Mouse (Mus musculus) mouse embryonic stem cell (cell line): ENCODE results near the gene Tbc1d1.

Experiments
- in situ Hi-C, 2 experiments: fragments of 300-500 bp; cut with MboI; formaldehyde crosslinking; loops; 1 replicate in 1 of 2; 3 replicates in 1 of 2; pipeline ENCODE4 v1.14.3; 2019 to 2020; ENCODE audit warnings: low sequenced_read_pairs in 2 of 2, low pct_unique_long_range_greater_than_20kb in 1 of 2, mixed read lengths in 1 of 2; ENCODE audit not compliant: unreplicated experiment in 1 of 2

The Tbc1d1 gene

GRCm38 (mm10) chr5:64285851-64286250, 129.7 kb downstream of the Tbc1d1 start:
- in situ Hi-C loops: no loop called here

- in situ Hi-C loops: no loop called here
Measured at GRCm38 (mm10) chr5:64287287-64287686, 131.2 kb downstream of the Tbc1d1 start.

- in situ Hi-C loops: no loop called here
Measured at GRCm38 (mm10) chr5:64288031-64288928, 132.2 kb downstream of the Tbc1d1 start.

GRCm38 (mm10) chr5:64289202-64290060, 133.3 kb downstream of the Tbc1d1 start:
- in situ Hi-C loops: no loop called here

GRCm38 (mm10) chr5:64290061-64290345, 133.9 kb downstream of the Tbc1d1 start:
- in situ Hi-C loops: no loop called here

- in situ Hi-C loops: no loop called here
Measured at GRCm38 (mm10) chr5:64291657-64292056, 135.6 kb downstream of the Tbc1d1 start.

- in situ Hi-C loops: no loop called here
Measured at GRCm38 (mm10) chr5:64295621-64296020, 139.5 kb downstream of the Tbc1d1 start.

- in situ Hi-C loops: no loop called here
Measured at GRCm38 (mm10) chr5:64296328-64296727, 140.2 kb downstream of the Tbc1d1 start.

GRCm38 (mm10) chr5:64297100-64297499, 141.0 kb downstream of the Tbc1d1 start:
- in situ Hi-C loops: no loop called here

- in situ Hi-C loops: no loop called here
Measured at GRCm38 (mm10) chr5:64298331-64299036, 142.4 kb downstream of the Tbc1d1 start.

- in situ Hi-C loops: no loop called here
Measured at GRCm38 (mm10) chr5:64299508-64300324, 143.6 kb downstream of the Tbc1d1 start.

- in situ Hi-C loops: no loop called here
Measured at GRCm38 (mm10) chr5:64301246-64301645, 145.1 kb downstream of the Tbc1d1 start.

- in situ Hi-C loops: no loop called here
Measured at GRCm38 (mm10) chr5:64307289-64307688, 151.2 kb downstream of the Tbc1d1 start.

GRCm38 (mm10) chr5:64312295-64312694, 156.2 kb downstream of the Tbc1d1 start:
- in situ Hi-C loops: no loop called here

GRCm38 (mm10) chr5:64313481-64313880, 157.4 kb downstream of the Tbc1d1 start:
- in situ Hi-C loops: no loop called here

- in situ Hi-C loops: no loop called here
Measured at GRCm38 (mm10) chr5:64314288-64315052, 158.4 kb downstream of the Tbc1d1 start.

GRCm38 (mm10) chr5:64315088-64315487, 159.0 kb downstream of the Tbc1d1 start:
- in situ Hi-C loops: no loop called here

- in situ Hi-C loops: no loop called here
Measured at GRCm38 (mm10) chr5:64323286-64323685, 167.2 kb downstream of the Tbc1d1 start.
